Mouse (Mus musculus) embryonic fibroblast, embryonic 13.5 days (primary cell): ENCODE data around the gene Parp12. TPM values are rescaled to one million over a fixed set of nuclear protein-coding genes. Genes with fewer than 3 reads are reported as not detected.
A peak's percentile ranks its signal among the peaks of the same experiment; 100 is the strongest.

Source experiments
- H3K27ac ChIP-seq: 2 replicates; pipeline ENCODE4 v1.5.1; 2012; ENCODE audit warnings: low read length, control low read depth, inconsistent platforms; ENCODE audit not compliant: insufficient read depth
- H3K4me1 ChIP-seq: 2 replicates; pipeline ENCODE4 v1.6.1; 2011; ENCODE audit warnings: low read length; ENCODE audit not compliant: control insufficient read depth, insufficient read depth
- H3K4me3 ChIP-seq: 2 replicates; pipeline ENCODE4 v1.5.1; 2011; ENCODE audit warnings: mild to moderate bottlenecking, control low read depth, low read length; ENCODE audit not compliant: insufficient read depth
- CTCF ChIP-seq: IDR thresholded peaks from 2 replicates; pipeline ENCODE4 v1.5.1; 2011; ENCODE audit warnings: mild to moderate bottlenecking, control low read depth, low read length, moderate library complexity, borderline replicate concordance; ENCODE audit not compliant: insufficient read depth
- POLR2A ChIP-seq: IDR thresholded peaks from 2 replicates; pipeline ENCODE4 v1.6.1; 2011; ENCODE audit warnings: low read depth, mild to moderate bottlenecking, control low read depth, low read length, moderate library complexity
- polyA plus RNA-seq: library from polyadenylated mRNA; stranded (reverse); fragments of >200 nt; gene quantifications from 2 replicates; pipeline ENCODE4 v1.2.4, GENCODE M21; 2011; ENCODE audit warnings: low read depth; ENCODE audit not compliant: missing spikeins, insufficient read length

Parp12 gene
- polyA plus RNA-seq: 23.0 and 30.6 TPM in 2 replicates

DNA sequence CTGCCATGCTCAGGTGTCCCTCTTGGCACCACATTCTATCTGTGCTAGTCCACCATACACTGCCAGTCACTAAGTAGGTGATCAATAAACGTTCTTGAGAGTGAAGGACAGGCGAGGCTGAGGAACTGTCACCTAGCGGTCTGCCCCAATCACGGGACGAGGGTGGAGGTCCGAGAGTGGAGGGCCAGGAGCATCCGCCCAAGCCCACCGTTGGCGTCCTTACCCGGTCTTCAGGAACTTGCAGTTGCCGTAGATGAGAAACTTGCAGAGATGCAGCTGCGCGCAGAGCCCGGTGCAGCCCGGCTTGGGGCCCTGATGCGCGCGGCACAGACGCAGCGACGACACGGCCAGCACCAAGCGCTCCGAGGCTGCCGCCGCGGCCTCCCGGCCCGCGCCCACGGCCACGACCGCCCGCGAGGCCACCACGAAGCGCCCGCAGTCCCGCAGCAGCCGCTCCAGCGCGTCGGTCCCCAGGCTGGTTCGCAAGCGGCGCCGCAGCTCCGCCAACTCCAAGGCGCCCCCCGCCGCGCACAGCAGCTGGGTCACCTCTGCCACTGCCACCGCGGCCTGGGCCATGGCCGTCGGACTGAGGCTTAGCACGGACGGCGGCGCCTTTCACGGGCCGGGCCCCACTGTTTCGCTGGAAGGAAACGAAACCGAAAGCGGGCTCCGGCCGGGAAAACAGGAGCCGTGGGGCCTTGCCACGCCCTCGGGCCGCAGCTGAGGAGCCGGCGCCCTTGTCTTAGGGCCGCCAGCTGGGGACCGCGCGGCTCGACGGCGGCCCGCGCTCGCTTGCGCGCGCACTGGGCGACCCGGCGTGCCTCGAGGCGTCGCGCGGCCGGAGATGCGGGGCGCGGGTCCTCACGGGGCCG, at the start of gene Parp12:
Parp12 (minus strand) TSS at position 766 of the 872 bp plus-strand sequence.
- peak within 1 kb of the TSS; percentile 53 for H3K4me3 ChIP-seq
- no peak within 1 kb of the TSS for H3K27ac ChIP-seq
- peaks cover 5% of the 10 kb centered on the region for H3K4me1 ChIP-seq
- TF ChIP-seq CTCF (no peak), POLR2A (no peak; the same call in 1 of the 2 replicates)

DNA sequence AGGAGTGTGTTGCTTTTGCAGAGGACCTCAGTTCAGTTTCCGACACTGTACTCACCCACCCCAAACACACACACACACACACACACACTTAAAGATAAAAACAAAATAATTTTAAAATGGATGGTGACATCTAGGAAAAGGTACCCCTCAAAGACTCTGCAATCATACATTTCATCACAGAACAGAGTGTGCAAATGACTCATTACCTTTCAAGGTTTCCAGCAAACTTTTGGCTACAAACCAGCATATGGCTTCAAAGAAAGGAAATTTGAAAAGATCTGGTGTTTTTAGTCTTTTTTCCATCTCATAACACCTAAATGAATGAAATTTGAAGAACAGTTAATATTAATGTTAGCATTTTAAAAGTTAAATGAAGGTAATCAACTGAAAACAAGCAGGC, 46.7 kb upstream of the Parp12 start:
- Histone ChIP-seq H3K4me1 (no peaks in the 10 kb centered on the region), H3K27ac (no peak overlapping the region), H3K4me3 (no peak overlapping the region)
- TF ChIP-seq POLR2A (no peak), CTCF (no peak)

DNA sequence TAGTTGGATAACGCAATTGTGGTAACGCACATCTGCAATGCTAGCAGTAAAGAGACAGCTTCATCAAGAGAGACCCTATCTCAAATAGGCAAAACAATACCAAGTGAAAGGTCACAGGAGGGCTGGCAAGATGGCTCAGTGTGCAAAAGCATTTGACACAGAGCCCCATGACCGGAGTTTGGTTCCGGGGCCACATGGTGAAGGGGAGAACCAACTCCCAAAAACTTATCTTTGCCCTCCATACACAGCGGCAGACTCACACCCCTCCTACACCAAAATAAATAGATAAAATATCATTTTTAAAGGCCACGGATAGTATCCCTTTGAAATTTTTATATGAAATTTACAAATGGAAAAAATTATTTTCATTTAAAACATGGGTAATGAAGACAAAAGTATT, 43.8 kb upstream of the Parp12 start:
- TF ChIP-seq CTCF (no peak), POLR2A (no peak)
- no peaks in the 10 kb centered on the region for H3K4me1 ChIP-seq
- no peak overlapping the region for H3K27ac ChIP-seq
- H3K4me3 ChIP-seq: no peak overlapping the region

DNA sequence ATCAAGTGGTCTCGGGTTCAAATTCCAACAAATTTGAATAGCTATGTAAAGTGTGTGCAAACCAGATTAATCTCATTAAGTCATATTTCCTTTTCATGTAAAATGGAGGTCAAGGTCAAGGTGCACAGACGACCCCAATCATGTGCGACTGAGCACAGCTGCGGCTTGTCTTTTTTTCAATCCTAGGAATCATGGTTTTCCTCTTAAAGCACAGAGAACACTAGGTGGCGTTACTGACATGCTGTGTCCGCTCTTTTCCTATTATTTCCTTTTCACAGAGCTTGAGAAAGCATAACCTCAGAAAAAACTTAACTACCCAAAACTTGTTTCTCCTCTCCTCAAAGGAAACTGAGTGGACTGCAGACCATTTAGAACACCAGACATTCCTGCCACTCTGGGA, 27.9 kb upstream of the Parp12 start:
- Histone ChIP-seq H3K4me3 (no peak overlapping the region), H3K27ac (no peak overlapping the region), H3K4me1 (no peaks in the 10 kb centered on the region)
- no peak for TF ChIP-seq POLR2A
- no peak for TF ChIP-seq CTCF

DNA sequence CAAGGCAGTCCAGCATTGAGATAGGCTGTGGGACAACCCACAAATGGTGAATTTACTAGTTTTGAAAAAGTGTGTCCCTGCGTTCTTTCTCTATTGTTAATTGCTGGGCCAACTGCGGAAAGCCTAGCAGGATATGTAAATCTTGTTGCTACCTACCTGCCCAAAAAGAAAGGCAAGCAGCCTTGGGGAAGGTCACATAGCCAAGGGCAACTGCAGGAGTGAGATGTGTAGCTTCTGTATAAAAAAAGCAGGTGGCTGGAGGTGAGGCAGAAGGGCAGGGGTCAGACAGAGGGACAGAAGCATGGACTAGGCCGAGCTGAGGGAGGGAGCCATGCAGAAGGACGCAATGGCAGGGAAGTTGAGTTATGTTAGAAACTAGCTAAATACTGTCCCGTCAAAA, 14.4 kb upstream of the Parp12 start:
- no peak overlapping the region for H3K4me3 ChIP-seq
- TF ChIP-seq POLR2A (no peak), CTCF (no peak)
- no peak overlapping the region for H3K27ac ChIP-seq
- H3K4me1 ChIP-seq: no peaks in the 10 kb centered on the region

DNA sequence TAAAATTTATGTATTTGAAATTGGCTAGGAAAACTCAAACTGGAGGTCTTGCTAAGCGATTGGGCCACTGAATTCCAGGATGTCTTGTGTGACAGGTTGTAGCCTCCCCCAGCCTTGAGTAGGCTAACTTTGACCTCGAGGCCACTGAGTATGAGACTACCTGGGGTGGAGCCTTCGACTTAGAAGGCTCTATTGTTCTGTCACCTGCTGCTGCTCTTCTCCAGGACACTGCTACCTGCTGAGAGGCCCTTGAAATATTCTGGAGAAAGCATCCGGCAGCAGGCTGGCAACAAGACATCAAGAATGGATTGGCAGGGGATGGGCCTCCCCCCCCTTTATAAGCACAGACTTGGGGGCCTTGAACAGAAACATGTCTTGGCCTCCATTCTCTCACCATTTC, 13.3 kb upstream of the Parp12 start:
- Histone ChIP-seq H3K4me1 (no peaks in the 10 kb centered on the region), H3K4me3 (no peak overlapping the region), H3K27ac (no peak overlapping the region)
- TF ChIP-seq POLR2A (no peak), CTCF (no peak)

DNA sequence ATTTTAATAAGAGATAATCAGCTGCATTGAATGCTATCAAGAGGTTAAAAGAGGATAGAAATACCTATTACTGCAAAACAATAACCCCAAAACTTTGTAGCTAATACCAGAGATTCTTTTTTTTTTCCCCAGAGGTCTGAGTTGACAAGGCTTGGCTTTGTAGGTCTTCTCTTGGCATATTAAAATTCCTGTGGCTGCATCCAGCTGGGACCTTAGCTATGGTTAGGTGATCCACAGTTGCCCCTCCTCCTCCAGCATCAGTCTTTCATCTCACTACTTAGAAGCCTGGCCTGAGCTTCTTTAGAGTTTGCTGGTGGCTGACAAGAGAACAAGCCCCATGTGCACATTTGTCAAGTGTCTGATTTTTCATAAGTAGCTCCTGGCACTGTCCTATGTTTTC, 6.6 kb upstream of the Parp12 start:
- no peak overlapping the region for H3K27ac ChIP-seq
- TF ChIP-seq CTCF: no peak
- no peak for TF ChIP-seq POLR2A
- no peak overlapping the region for H3K4me3 ChIP-seq
- no peaks in the 10 kb centered on the region for H3K4me1 ChIP-seq

DNA sequence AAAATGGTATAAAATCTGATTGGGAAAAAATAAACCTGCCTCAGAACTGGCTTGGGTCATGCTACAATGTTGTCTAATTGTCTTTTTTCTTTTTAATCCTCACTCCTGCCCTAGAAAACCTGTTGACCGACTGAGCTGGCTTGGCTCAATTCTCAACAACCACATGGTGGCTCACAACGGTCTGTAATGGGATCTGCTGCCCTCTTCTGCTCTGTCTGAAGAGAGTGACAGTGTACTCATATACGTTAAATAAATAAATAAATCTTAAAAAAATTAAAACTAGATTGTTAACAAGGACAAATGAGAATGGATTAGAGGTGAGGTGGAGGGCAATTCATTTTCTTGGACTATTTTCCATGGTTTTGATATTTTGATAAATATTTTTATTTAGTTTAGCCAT, 2.5 kb upstream of the Parp12 start:
- H3K4me3 ChIP-seq: no peak overlapping the region
- TF ChIP-seq POLR2A (no peak), CTCF (no peak)
- peaks cover 2% of the 10 kb centered on the region; the same call in 1 of the 2 replicates for H3K4me1 ChIP-seq
- H3K27ac ChIP-seq: no peak overlapping the region

DNA sequence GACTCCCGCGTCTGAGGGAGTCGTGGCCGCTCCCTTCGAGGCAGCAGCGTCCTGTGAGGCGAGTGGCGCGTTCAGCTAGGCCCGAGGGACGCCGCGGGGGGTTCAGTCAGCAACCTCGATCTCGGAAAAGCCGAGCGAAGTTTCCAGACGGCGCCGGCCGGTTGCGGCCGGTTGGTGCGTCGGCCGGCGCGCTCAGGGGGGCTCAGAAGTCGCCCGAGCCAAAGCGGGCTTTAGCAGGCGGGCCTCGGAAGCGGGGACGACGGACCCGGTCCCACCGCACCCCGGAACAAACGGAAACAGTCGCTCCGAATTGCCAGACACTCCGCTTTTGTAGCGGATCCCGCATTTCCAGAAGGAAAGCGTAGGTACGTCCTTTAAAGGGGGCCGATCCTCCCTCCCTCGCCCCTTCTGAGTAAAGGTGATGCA, 320 bp upstream of the Parp12 start:
- Histone ChIP-seq H3K27ac (no peak overlapping the region), H3K4me1 (peaks cover 5% of the 10 kb centered on the region), H3K4me3 (peak overlapping the region; percentile 53)
- TF ChIP-seq POLR2A: 0 out of 2 replicates have a peak, but pooled peaks have one; percentile 1
- TF ChIP-seq CTCF: no peak

DNA sequence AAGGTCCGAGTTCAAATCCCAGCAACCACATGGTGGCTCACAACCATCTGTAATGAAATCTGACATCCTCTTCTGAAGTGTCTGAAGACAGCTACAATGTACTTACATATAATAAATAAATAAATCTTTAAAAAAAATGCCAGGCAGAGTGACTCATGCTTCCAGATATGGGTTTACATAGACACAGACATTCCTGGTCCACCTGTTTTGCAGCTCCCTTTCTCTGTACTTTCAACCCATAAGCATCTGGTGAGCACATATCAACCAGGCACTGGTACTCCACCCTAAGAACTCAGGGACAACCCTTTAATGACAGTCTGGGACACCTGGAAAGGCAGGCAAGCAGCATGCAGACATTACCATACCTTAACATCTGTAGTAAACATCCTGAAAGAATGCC, 2.7 kb downstream of the Parp12 start:
- Histone ChIP-seq H3K4me1 (peaks cover 5% of the 10 kb centered on the region), H3K27ac (no peak overlapping the region), H3K4me3 (no peak overlapping the region)
- TF ChIP-seq POLR2A (no peak), CTCF (no peak)
